Mouse (Mus musculus) C2C12 (cell line): Measurements from ENCODE around the gene Crebl2. TPM values are rescaled to one million over a fixed set of nuclear protein-coding genes. Genes with fewer than 3 reads are reported as not detected.

ENCODE experiments used
- H3K27me3 ChIP-seq: one replicate; pipeline ENCODE4 v1.6.1; 2011; ENCODE audit not compliant: control insufficient read depth, insufficient read depth, insufficient read length
- H3K36me3 ChIP-seq: one replicate; pipeline ENCODE4 v1.6.1; 2011; ENCODE audit not compliant: control insufficient read depth, insufficient read depth
- H3K4me3 ChIP-seq: one replicate; pipeline ENCODE4 v1.5.1; 2011; ENCODE audit warnings: mild to moderate bottlenecking, control low read depth; ENCODE audit not compliant: poor library complexity, insufficient read depth, severe bottlenecking
- H3K79me2 ChIP-seq: one replicate; pipeline ENCODE4 v1.6.1; 2011; ENCODE audit not compliant: control insufficient read depth, insufficient read depth
- H3K79me3 ChIP-seq: one replicate; pipeline ENCODE4 v1.6.1; 2011; ENCODE audit warnings: low read depth, control low read depth
- H3ac ChIP-seq: one replicate; pipeline ENCODE3; 2011; ENCODE audit warnings: low read depth; ENCODE audit not compliant: control insufficient read depth, insufficient read length
- CEBPB ChIP-seq: IDR thresholded peaks from one replicate; pipeline ENCODE4 v1.6.1; 2011; ENCODE audit warnings: low read depth, mild to moderate bottlenecking, control low read depth, moderate library complexity
- CTCF ChIP-seq: IDR thresholded peaks from one replicate; pipeline ENCODE4 v1.5.1; 2011; ENCODE audit not compliant: control insufficient read depth, insufficient read depth, insufficient read length
- FOSL1 ChIP-seq: IDR thresholded peaks from one replicate; pipeline ENCODE4 v1.8.0; 2011; ENCODE audit warnings: mild to moderate bottlenecking, low read length; ENCODE audit not compliant: poor library complexity, insufficient read depth, severe bottlenecking
- MAX ChIP-seq: IDR thresholded peaks from one replicate; pipeline ENCODE4 v1.6.1; 2011; ENCODE audit warnings: mild to moderate bottlenecking, control low read depth
- MYOD1 ChIP-seq: IDR thresholded peaks from one replicate; pipeline ENCODE4 v1.6.1; 2011; ENCODE audit warnings: low read depth; ENCODE audit not compliant: control insufficient read depth, insufficient read length
- MYOG ChIP-seq: IDR thresholded peaks from one replicate; pipeline ENCODE4 v1.6.1; 2011; ENCODE audit not compliant: control insufficient read depth, insufficient read length; ENCODE audit errors: extremely low read depth
- USF1 ChIP-seq: IDR thresholded peaks from one replicate; pipeline ENCODE4 v1.6.1; 2011; ENCODE audit warnings: low read depth, mild to moderate bottlenecking, control low read depth, moderate library complexity
- polyA plus RNA-seq: library from polyadenylated mRNA; unstranded; fragments of >200 nt; fragmentation: generic; extraction: Trizol; gene quantifications from one replicate; pipeline ENCODE4 v1.2.1, GENCODE M21; 2012; ENCODE audit warnings: missing spikeins

Gene Crebl2
- polyA plus RNA-seq, 1 experiment = 0.74 TPM

- H3ac ChIP-seq = no peak overlapping the region
- H3K36me3 ChIP-seq = no peaks in the 10 kb centered on the region
- TF ChIP-seq MAX (no peak), MYOD1 (no peak), MYOG (no peak), FOSL1 (no peak), USF1 (no peak), CEBPB (no peak), CTCF (no peak)
- no peak overlapping the region for H3K4me3 ChIP-seq
- no peaks in the 10 kb centered on the region for H3K27me3 ChIP-seq
- H3K79me2 ChIP-seq = no peaks in the 10 kb centered on the region
- H3K79me3 ChIP-seq = no peaks in the 10 kb centered on the region
Measured at GRCm38 (mm10) chr6:134859021-134859420, 29.1 kb downstream of the Crebl2 start.

GRCm38 (mm10) chr6:134860275-134860674 is 30.3 kb downstream of the Crebl2 start:
- no peaks in the 10 kb centered on the region for H3K36me3 ChIP-seq
- H3K27me3 ChIP-seq = no peaks in the 10 kb centered on the region
- H3K4me3 ChIP-seq = no peak overlapping the region
- no peaks in the 10 kb centered on the region for H3K79me3 ChIP-seq
- TF ChIP-seq FOSL1 = no peak
- no peak for TF ChIP-seq CEBPB
- no peak for TF ChIP-seq MAX
- no peak for TF ChIP-seq MYOG
- no peak for TF ChIP-seq MYOD1
- TF ChIP-seq CTCF = no peak
- no peak for TF ChIP-seq USF1
- H3K79me2 ChIP-seq = no peaks in the 10 kb centered on the region
- H3ac ChIP-seq = no peak overlapping the region

GRCm38 (mm10) chr6:134861386-134861785 is 31.4 kb downstream of the Crebl2 start:
- no peak for TF ChIP-seq MAX
- TF ChIP-seq MYOD1 = no peak
- no peak for TF ChIP-seq CEBPB
- TF ChIP-seq USF1 = no peak
- TF ChIP-seq CTCF = no peak
- TF ChIP-seq MYOG = no peak
- TF ChIP-seq FOSL1 = no peak
- Histone ChIP-seq H3K4me3 (no peak overlapping the region), H3ac (no peak overlapping the region), H3K79me3 (no peaks in the 10 kb centered on the region), H3K79me2 (no peaks in the 10 kb centered on the region), H3K36me3 (no peaks in the 10 kb centered on the region), H3K27me3 (no peaks in the 10 kb centered on the region)

DNA sequence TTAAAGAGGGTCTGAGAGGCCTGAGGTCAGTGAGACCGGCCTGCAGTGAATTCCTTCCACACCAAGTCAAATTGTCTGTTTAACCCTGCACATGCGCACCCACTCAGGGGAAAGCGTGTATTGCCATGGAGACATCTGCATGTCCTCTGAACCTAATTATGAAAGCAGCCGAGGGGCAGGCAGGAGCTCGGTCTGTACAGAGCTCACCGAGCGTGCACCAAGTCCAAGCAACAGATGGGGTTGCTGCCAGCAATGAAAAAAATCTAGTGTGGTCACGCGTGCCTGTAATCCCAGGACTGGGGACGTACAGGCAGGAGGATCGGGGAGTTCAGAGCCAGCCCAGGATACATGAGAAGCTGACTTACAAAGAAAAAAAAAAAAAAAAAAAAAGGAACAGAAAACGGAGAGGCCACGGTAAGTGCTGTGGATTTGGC is 32.7 kb downstream of the Crebl2 start:
- no peak overlapping the region for H3ac ChIP-seq
- no peaks in the 10 kb centered on the region for H3K79me3 ChIP-seq
- no peak overlapping the region for H3K4me3 ChIP-seq
- H3K79me2 ChIP-seq = no peaks in the 10 kb centered on the region
- TF ChIP-seq USF1 (peak; percentile 61), CTCF (no peak)
- H3K27me3 ChIP-seq = no peaks in the 10 kb centered on the region
- no peaks in the 10 kb centered on the region for H3K36me3 ChIP-seq

DNA sequence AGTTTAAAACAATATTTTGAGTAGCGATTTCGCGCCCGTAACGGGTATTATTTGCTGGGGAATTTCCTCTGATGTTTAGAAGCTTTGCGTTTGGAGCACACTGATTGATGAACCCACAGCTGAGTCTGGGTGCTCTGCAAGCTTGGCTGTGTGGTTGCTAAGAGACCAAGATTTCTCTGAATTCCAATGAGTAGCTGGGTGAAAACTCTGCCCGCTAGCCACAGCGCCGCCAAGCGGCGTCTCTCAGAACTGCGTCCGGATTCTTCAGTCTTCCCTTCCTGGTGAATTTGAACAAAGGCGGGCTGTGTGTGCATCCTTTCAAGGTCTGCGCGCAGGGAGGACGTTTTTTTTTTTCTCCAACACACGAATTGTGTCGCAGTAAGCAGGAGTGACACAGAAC is 33.2 kb downstream of the Crebl2 start:
- Histone ChIP-seq H3K27me3 (no peaks in the 10 kb centered on the region), H3ac (no peak overlapping the region), H3K79me3 (no peaks in the 10 kb centered on the region), H3K36me3 (no peaks in the 10 kb centered on the region), H3K79me2 (no peaks in the 10 kb centered on the region), H3K4me3 (no peak overlapping the region)
- TF ChIP-seq CTCF (peak; percentile 60), USF1 (no peak)

DNA sequence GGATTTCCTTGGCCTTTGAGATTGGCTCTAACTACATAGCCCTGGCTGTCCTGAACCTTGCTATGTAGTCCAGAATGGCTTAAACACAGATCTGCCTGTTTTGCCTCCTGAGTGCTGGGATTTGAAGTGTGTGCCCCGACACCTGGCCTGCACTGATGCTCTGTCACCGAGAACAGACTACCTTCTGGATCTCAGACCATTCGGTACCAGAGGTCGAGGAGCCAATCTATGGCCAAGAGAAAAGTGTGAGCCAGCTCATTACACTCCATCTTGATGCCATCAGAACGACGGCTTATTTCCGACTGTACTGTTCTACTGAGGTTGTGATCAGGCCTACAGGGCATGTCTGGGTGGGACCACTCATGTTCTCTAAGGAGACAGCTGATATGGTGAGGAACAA is 36.2 kb downstream of the Crebl2 start:
- H3K27me3 ChIP-seq = no peaks in the 10 kb centered on the region
- H3K79me3 ChIP-seq = no peaks in the 10 kb centered on the region
- TF ChIP-seq MYOG = no peak
- TF ChIP-seq USF1 = no peak
- TF ChIP-seq MAX = no peak
- no peak for TF ChIP-seq CEBPB
- no peak for TF ChIP-seq MYOD1
- no peak for TF ChIP-seq FOSL1
- TF ChIP-seq CTCF = no peak
- no peak overlapping the region for H3K4me3 ChIP-seq
- no peaks in the 10 kb centered on the region for H3K79me2 ChIP-seq
- no peak overlapping the region for H3ac ChIP-seq
- no peaks in the 10 kb centered on the region for H3K36me3 ChIP-seq
